Mouse (Mus musculus): ENCODE results near the gene Brca1. TPM values are rescaled to one million over a fixed set of nuclear protein-coding genes. Genes with fewer than 3 reads are reported as not detected.
"Not testable (repeated sequence)": the region's sequence is repeated elsewhere in the genome, so short reads cannot be mapped to it uniquely, and the experiment has no call there.

Gene Brca1
- polyA plus RNA-seq, 1 experiment from 2014 or later, result 8.3 TPM

DNA sequence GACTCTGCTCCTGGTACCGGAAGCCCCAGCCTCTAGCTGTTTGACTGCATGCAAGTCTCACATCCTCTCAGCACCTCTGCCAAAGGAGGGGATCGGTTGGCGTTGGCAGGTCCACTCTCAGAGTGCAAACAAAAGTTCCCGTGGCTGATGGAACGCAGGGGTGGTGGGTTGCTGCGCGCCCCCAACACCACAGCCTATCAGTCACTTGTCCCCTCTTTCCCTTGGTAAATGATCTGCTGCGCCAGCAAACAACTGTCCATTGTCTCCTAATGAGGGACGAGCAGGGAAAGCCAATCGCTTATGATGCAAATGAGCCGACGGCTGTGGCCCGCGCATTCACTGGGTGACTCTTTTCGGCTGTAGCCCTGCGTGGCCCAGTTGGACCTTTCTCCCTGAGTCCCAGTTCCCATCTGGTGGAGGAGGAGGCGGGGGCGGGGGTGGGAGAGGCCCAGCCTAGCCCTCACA is 72.6 kb downstream of the Brca1 start:
- WGBS, result 14% methylated on average over 18 of the region's 18 CpGs
- no peaks in the 10 kb centered on the region for H3K9me3 ChIP-seq (replicated peaks; ENCODE audit: control insufficient read depth, low read length)
- peaks cover 8% of the 10 kb centered on the region for H3K4me1 ChIP-seq (ENCODE audit: control insufficient read depth, insufficient read depth, low read length)
- no peaks in the 10 kb centered on the region for H3K27me3 ChIP-seq (ENCODE audit: control insufficient read depth, insufficient read depth, low read length)
- H3K9ac ChIP-seq (ENCODE audit: low read length), result peak overlapping the region; percentile 35; the same call in 1 of the 2 replicates
- no peaks in the 10 kb centered on the region for H3K36me3 ChIP-seq (ENCODE audit: control insufficient read depth, insufficient read depth, low read length)
- H3K27ac ChIP-seq (ENCODE audit: low read length), result no peak overlapping the region
- no peak for ATAC-seq (ENCODE audit: insufficient read depth, low FRiP score)
- peak overlapping the region; percentile 34; the same call in 1 of the 2 replicates for H3K4me2 ChIP-seq (ENCODE audit: low read depth, low read length)
- H3K4me3 ChIP-seq (replicated peaks; ENCODE audit: low read length), result no peak overlapping the region

GRCm38 (mm10) chr11:101477552-101478211 is 74.1 kb downstream of the Brca1 start:
- Histone ChIP-seq H3K4me3 (replicated peaks; ENCODE audit: low read length) (no peak overlapping the region), H3K4me1 (ENCODE audit: control insufficient read depth, insufficient read depth, low read length) (peaks cover 8% of the 10 kb centered on the region), H3K4me2 (ENCODE audit: low read depth, low read length) (no peak overlapping the region), H3K27me3 (ENCODE audit: control insufficient read depth, insufficient read depth, low read length) (no peaks in the 10 kb centered on the region), H3K9me3 (replicated peaks; ENCODE audit: control insufficient read depth, low read length) (no peaks in the 10 kb centered on the region), H3K36me3 (ENCODE audit: control insufficient read depth, insufficient read depth, low read length) (no peaks in the 10 kb centered on the region), H3K27ac (ENCODE audit: low read length) (no peak overlapping the region), H3K9ac (ENCODE audit: low read length) (no peak overlapping the region)
- WGBS, result 68% methylated on average over 10 of the region's 10 CpGs
- ATAC-seq (ENCODE audit: insufficient read depth, low FRiP score), result no peak

DNA sequence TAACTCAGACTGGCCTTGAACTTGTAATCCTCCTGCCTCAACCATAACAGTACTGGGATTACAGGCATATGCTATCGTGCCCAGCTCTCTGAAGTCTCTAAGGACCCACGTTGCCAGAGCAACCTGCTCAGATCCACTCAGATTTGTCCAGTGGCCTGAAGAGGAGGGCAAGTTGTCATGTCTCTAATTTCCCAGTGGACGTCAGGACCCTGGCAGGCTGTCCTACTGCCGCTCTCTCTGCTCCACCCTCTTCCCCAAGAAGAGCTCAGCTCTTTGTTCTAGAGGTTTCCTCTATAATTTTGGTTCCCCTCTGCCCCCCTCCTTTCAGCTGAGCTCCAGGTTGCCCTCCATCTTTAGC is 74.6 kb downstream of the Brca1 start:
- no peak overlapping the region for H3K4me3 ChIP-seq (replicated peaks; ENCODE audit: low read length)
- H3K27ac ChIP-seq (ENCODE audit: low read length), result no peak overlapping the region
- H3K4me1 ChIP-seq (ENCODE audit: control insufficient read depth, insufficient read depth, low read length), result peaks cover 8% of the 10 kb centered on the region
- WGBS, result 56% methylated on average over 4 of the region's 4 CpGs
- H3K4me2 ChIP-seq (ENCODE audit: low read depth, low read length), result no peak overlapping the region
- H3K9ac ChIP-seq (ENCODE audit: low read length), result no peak overlapping the region
- H3K36me3 ChIP-seq (ENCODE audit: control insufficient read depth, insufficient read depth, low read length), result no peaks in the 10 kb centered on the region
- no peaks in the 10 kb centered on the region for H3K9me3 ChIP-seq (replicated peaks; ENCODE audit: control insufficient read depth, low read length)
- ATAC-seq (ENCODE audit: insufficient read depth, low FRiP score), result no peak
- no peaks in the 10 kb centered on the region for H3K27me3 ChIP-seq (ENCODE audit: control insufficient read depth, insufficient read depth, low read length)

GRCm38 (mm10) chr11:101476361-101476760 is 75.4 kb downstream of the Brca1 start:
- H3K36me3 ChIP-seq (ENCODE audit: control insufficient read depth, insufficient read depth, low read length); H3K4me3 ChIP-seq (replicated peaks; ENCODE audit: low read length); H3K4me1 ChIP-seq (ENCODE audit: control insufficient read depth, insufficient read depth, low read length); H3K4me2 ChIP-seq (ENCODE audit: low read depth, low read length); H3K27me3 ChIP-seq (ENCODE audit: control insufficient read depth, insufficient read depth, low read length); ATAC-seq (ENCODE audit: insufficient read depth, low FRiP score); H3K9ac ChIP-seq (ENCODE audit: low read length); H3K9me3 ChIP-seq (replicated peaks; ENCODE audit: control insufficient read depth, low read length); H3K27ac ChIP-seq (ENCODE audit: low read length): not testable (repeated sequence)
- 86% methylated on average over 4 of the region's 4 CpGs for WGBS

DNA sequence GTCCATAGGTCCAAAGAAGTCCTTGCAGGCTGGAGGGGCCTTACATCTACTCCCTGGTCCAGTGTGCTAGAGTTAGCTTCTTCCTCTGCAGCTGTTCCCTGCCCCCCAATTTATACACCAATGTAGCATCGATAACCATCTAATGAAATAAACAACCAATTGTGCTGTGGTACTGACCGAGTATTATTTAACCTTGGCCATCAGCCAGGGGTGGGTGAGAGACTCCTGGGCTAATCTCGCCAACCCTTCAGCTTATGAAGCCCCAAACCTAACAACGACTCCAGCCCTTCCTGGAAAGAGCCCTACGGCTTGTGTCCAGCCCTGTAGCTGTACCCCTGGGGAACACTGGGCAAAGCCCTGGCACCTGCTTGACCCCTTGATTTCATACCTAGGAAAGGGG is 77.5 kb downstream of the Brca1 start:
- no peaks in the 10 kb centered on the region for H3K36me3 ChIP-seq (ENCODE audit: control insufficient read depth, insufficient read depth, low read length)
- H3K4me1 ChIP-seq (ENCODE audit: control insufficient read depth, insufficient read depth, low read length), result peaks cover 6% of the 10 kb centered on the region
- H3K9ac ChIP-seq (ENCODE audit: low read length), result no peak overlapping the region
- H3K9me3 ChIP-seq (replicated peaks; ENCODE audit: control insufficient read depth, low read length), result no peaks in the 10 kb centered on the region
- ATAC-seq (ENCODE audit: insufficient read depth, low FRiP score), result no peak
- H3K27ac ChIP-seq (ENCODE audit: low read length), result no peak overlapping the region
- H3K4me3 ChIP-seq (replicated peaks; ENCODE audit: low read length), result no peak overlapping the region
- H3K4me2 ChIP-seq (ENCODE audit: low read depth, low read length), result no peak overlapping the region
- no peaks in the 10 kb centered on the region for H3K27me3 ChIP-seq (ENCODE audit: control insufficient read depth, insufficient read depth, low read length)
- 66% methylated on average over 5 of the region's 5 CpGs for WGBS

DNA sequence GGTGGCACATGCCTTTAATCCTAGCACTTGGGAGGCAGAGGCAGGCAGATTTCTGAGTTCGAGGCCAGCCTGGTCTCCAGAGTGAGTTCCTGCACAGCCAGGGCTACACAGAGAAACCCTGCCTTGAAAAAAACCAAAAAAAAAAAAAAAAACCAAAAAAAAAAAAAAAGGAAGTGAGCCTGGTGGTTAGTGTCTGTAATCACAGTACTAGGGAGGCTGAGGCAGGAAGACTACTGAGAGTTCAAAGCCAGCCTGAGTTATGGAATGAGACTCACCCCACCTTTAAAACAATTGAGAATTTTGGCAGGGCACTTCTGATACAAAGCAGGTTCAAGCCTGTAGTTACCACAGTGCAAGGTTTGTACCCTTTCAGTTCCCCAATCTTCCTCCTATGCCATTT is 78.1 kb downstream of the Brca1 start:
- H3K4me3 ChIP-seq (replicated peaks; ENCODE audit: low read length); H3K27me3 ChIP-seq (ENCODE audit: control insufficient read depth, insufficient read depth, low read length); H3K27ac ChIP-seq (ENCODE audit: low read length); H3K36me3 ChIP-seq (ENCODE audit: control insufficient read depth, insufficient read depth, low read length); ATAC-seq (ENCODE audit: insufficient read depth, low FRiP score); H3K9ac ChIP-seq (ENCODE audit: low read length); H3K9me3 ChIP-seq (replicated peaks; ENCODE audit: control insufficient read depth, low read length); H3K4me1 ChIP-seq (ENCODE audit: control insufficient read depth, insufficient read depth, low read length); H3K4me2 ChIP-seq (ENCODE audit: low read depth, low read length): not testable (repeated sequence)
- WGBS, result 74% methylated on average over 1 of the region's 1 CpGs

- no peaks in the 10 kb centered on the region for H3K9me3 ChIP-seq (replicated peaks; ENCODE audit: control insufficient read depth, low read length)
- peaks cover 6% of the 10 kb centered on the region; the same call in 1 of the 2 replicates for H3K4me1 ChIP-seq (ENCODE audit: control insufficient read depth, insufficient read depth, low read length)
- no peaks in the 10 kb centered on the region for H3K36me3 ChIP-seq (ENCODE audit: control insufficient read depth, insufficient read depth, low read length)
- no peak overlapping the region for H3K9ac ChIP-seq (ENCODE audit: low read length)
- no peak overlapping the region for H3K4me2 ChIP-seq (ENCODE audit: low read depth, low read length)
- H3K4me3 ChIP-seq (replicated peaks; ENCODE audit: low read length), result no peak overlapping the region
- ATAC-seq (ENCODE audit: insufficient read depth, low FRiP score), result no peak
- no peak overlapping the region for H3K27ac ChIP-seq (ENCODE audit: low read length)
- no peaks in the 10 kb centered on the region for H3K27me3 ChIP-seq (ENCODE audit: control insufficient read depth, insufficient read depth, low read length)
- WGBS, result 47% methylated on average over 7 of the region's 7 CpGs
Observed at GRCm38 (mm10) chr11:101472336-101472735, 79.4 kb downstream of the Brca1 start.

DNA sequence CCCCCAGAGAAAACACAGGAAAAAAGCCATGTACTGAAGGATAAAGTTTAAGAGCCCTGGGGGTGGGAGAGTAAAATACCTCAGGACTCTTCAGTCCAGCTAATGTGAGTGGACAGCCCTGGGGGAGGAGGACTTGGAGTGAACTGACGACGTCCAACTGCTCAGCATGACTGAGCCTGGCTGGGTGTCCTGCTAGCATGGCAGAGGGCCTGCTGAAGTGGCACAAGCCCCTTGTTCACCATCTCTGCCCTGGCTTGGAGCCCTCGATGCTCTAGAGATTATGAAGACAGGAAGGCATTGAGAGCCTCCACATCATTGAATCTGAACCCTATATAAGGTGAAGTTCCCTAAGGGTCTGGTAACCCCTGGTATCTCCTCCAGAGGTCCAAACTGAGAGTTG is 79.8 kb downstream of the Brca1 start:
- Histone ChIP-seq H3K36me3 (ENCODE audit: control insufficient read depth, insufficient read depth, low read length) (no peaks in the 10 kb centered on the region), H3K9ac (ENCODE audit: low read length) (no peak overlapping the region), H3K4me2 (ENCODE audit: low read depth, low read length) (no peak overlapping the region), H3K27ac (ENCODE audit: low read length) (no peak overlapping the region), H3K4me1 (ENCODE audit: control insufficient read depth, insufficient read depth, low read length) (peaks cover 6% of the 10 kb centered on the region; the same call in 1 of the 2 replicates), H3K27me3 (ENCODE audit: control insufficient read depth, insufficient read depth, low read length) (no peaks in the 10 kb centered on the region), H3K9me3 (replicated peaks; ENCODE audit: control insufficient read depth, low read length) (no peaks in the 10 kb centered on the region), H3K4me3 (replicated peaks; ENCODE audit: low read length) (no peak overlapping the region)
- no peak for ATAC-seq (ENCODE audit: insufficient read depth, low FRiP score)
- WGBS, result 71% methylated on average over 3 of the region's 3 CpGs

GRCm38 (mm10) chr11:101470206-101470605 is 81.5 kb downstream of the Brca1 start:
- H3K27me3 ChIP-seq (ENCODE audit: control insufficient read depth, insufficient read depth, low read length), result no peaks in the 10 kb centered on the region
- no peaks in the 10 kb centered on the region for H3K36me3 ChIP-seq (ENCODE audit: control insufficient read depth, insufficient read depth, low read length)
- H3K4me3 ChIP-seq (replicated peaks; ENCODE audit: low read length), result no peak overlapping the region
- H3K9me3 ChIP-seq (replicated peaks; ENCODE audit: control insufficient read depth, low read length), result no peaks in the 10 kb centered on the region
- no peak overlapping the region for H3K4me2 ChIP-seq (ENCODE audit: low read depth, low read length)
- no peak overlapping the region for H3K27ac ChIP-seq (ENCODE audit: low read length)
- ATAC-seq (ENCODE audit: insufficient read depth, low FRiP score), result no peak
- peaks cover 10% of the 10 kb centered on the region; the same call in 1 of the 2 replicates for H3K4me1 ChIP-seq (ENCODE audit: control insufficient read depth, insufficient read depth, low read length)
- WGBS, result 52% methylated on average over 7 of the region's 7 CpGs
- no peak overlapping the region for H3K9ac ChIP-seq (ENCODE audit: low read length)

Data from stomach, embryonic 16.5 days (tissue).